19 mouse cellular contexts compared by ENCODE assay signal in genomic region chr10:13685366-13685765, GRCm38 (mm10).
DNase-seq lines count a peak whose midpoint lies in the region; ATAC-seq and TF ChIP-seq lines count a peak whose summit lies in the region.
"Had no signal": no experiment of that assay in that cellular context is flagged by ENCODE, and none has a peak within 500 bp of the region (broad histone marks: within the 10 kb centered on the region; RNA-seq: fewer than 3 reads in every experiment).

No protein-coding gene starts in this region.

- no peak overlapping the region for H3K4me3 ChIP-seq in gastrocnemius, adult 2 months
- H3K4me3 ChIP-seq in heart, embryonic 13.5 days = no peak overlapping the region
- H3K4me3 ChIP-seq in layer of hippocampus, adult 2 months = no peak overlapping the region
- H3K4me3 ChIP-seq in midbrain, embryonic 11.5 days (ENCODE audit: low read depth, low read length) = no peak overlapping the region
- no peak overlapping the region for H3K4me3 ChIP-seq in midbrain, embryonic 10.5 days
- H3K4me3 ChIP-seq: embryonic facial prominence, embryonic 15.5 days; erythroblast, embryonic 14.5 days; forebrain, embryonic 10.5 days; hindbrain, embryonic 10.5 days; intestine, embryonic 15.5 days had no signal

- H3K27ac ChIP-seq in gastrocnemius, adult 2 months = peak overlapping the region; percentile 68
- peak overlapping the region; percentile 43; the same call in 1 of the 2 replicates for H3K27ac ChIP-seq in heart, embryonic 13.5 days (replicated peaks)
- peak overlapping the region; percentile 28; the same call in 1 of the 2 replicates for H3K27ac ChIP-seq in layer of hippocampus, adult 2 months
- no peak overlapping the region for H3K27ac ChIP-seq in midbrain, embryonic 11.5 days (ENCODE audit: low read depth, low read length)
- H3K27ac ChIP-seq in midbrain, embryonic 10.5 days (replicated peaks) = no peak overlapping the region
- H3K27ac ChIP-seq: embryonic facial prominence, embryonic 15.5 days; forebrain, embryonic 10.5 days; hindbrain, embryonic 10.5 days; hindbrain, embryonic 14.5 days; intestine, embryonic 15.5 days had no signal

- H3K9me3 ChIP-seq in heart, embryonic 13.5 days = no peaks in the 10 kb centered on the region
- no peaks in the 10 kb centered on the region for H3K9me3 ChIP-seq in midbrain, embryonic 11.5 days (ENCODE audit: control insufficient read depth, low read length)
- H3K9me3 ChIP-seq in midbrain, embryonic 10.5 days (replicated peaks) = no peaks in the 10 kb centered on the region
- H3K9me3 ChIP-seq: embryonic facial prominence, embryonic 15.5 days; forebrain, embryonic 10.5 days; hindbrain, embryonic 10.5 days; intestine, embryonic 15.5 days had no signal

- no peaks in the 10 kb centered on the region for H3K36me3 ChIP-seq in heart, embryonic 13.5 days
- no peaks in the 10 kb centered on the region for H3K36me3 ChIP-seq in midbrain, embryonic 11.5 days (ENCODE audit: control insufficient read depth, insufficient read depth, low read length)
- H3K36me3 ChIP-seq in midbrain, embryonic 10.5 days = no peaks in the 10 kb centered on the region
- H3K36me3 ChIP-seq: embryonic facial prominence, embryonic 15.5 days; forebrain, embryonic 10.5 days; hindbrain, embryonic 10.5 days; intestine, embryonic 15.5 days had no signal

- no peaks in the 10 kb centered on the region for H3K27me3 ChIP-seq in heart, embryonic 13.5 days (replicated peaks)
- H3K27me3 ChIP-seq in midbrain, embryonic 11.5 days (ENCODE audit: control insufficient read depth, insufficient read depth, low read length) = no peaks in the 10 kb centered on the region
- H3K27me3 ChIP-seq in midbrain, embryonic 10.5 days (ENCODE audit: low read depth, poor library complexity, severe bottlenecking) = no peaks in the 10 kb centered on the region
- H3K27me3 ChIP-seq: embryonic facial prominence, embryonic 15.5 days; intestine, embryonic 15.5 days had no signal

- WGBS in heart, embryonic 13.5 days = 75% methylated on average over 8 of the region's 8 CpGs
- 89% methylated on average over 8 of the region's 8 CpGs for WGBS in midbrain, embryonic 11.5 days
- WGBS in midbrain, embryonic 10.5 days = 93% methylated on average over 8 of the region's 8 CpGs

- no peak for ATAC-seq in heart, embryonic 13.5 days (ENCODE audit: extremely low read depth, insufficient number of reproducible peaks, low FRiP score, low TSS enrichment)
- no peak for ATAC-seq in midbrain, embryonic 11.5 days (ENCODE audit: low FRiP score)
- ATAC-seq: forebrain, embryonic 14.5 days; intestine, embryonic 15.5 days had no signal

- H3K4me1 ChIP-seq in heart, embryonic 13.5 days = peaks cover 20% of the 10 kb centered on the region
- H3K4me1 ChIP-seq in midbrain, embryonic 11.5 days (ENCODE audit: control insufficient read depth, insufficient read depth, low read length) = no peaks in the 10 kb centered on the region
- peaks cover 3% of the 10 kb centered on the region; the same call in 1 of the 2 replicates for H3K4me1 ChIP-seq in midbrain, embryonic 10.5 days
- H3K4me1 ChIP-seq: hindbrain, embryonic 10.5 days; intestine, embryonic 15.5 days had no signal

- TF ChIP-seq CTCF in gastrocnemius, adult 2 months (IDR thresholded peaks at IDR 0.05) = no peak
- TF ChIP-seq CTCF in layer of hippocampus, adult 2 months (conservative IDR thresholded peaks at IDR 0.05) = no peak

- intact Hi-C loops in gastrocnemius, adult 2 months (cut with DNase I) = no loop called here
- intact Hi-C loops in gastrocnemius, postnatal 14 days (cut with DNase I; ENCODE audit: low total_unique reads) = no loop called here
- intact Hi-C loops in heart, postnatal 10 days (cut with DNase I) = loop anchor here (5.0 kb wide), 1 partner anchor 282 kb away; the partner anchor contains the start of gene Hivep2

- DNase-seq in gastrocnemius, adult 2 months = no peak
- no peak for DNase-seq in gastrocnemius, postnatal 14 days
- DNase-seq in heart, postnatal 10 days = no peak
- no peak for DNase-seq in layer of hippocampus, adult 2 months (ENCODE audit: low spot score in 2 of 2)
- DNase-seq in layer of hippocampus, postnatal 36 days = no peak
- DNase-seq in midbrain, embryonic 11.5 days (ENCODE audit: low spot score, missing footprints) = peak; percentile 79
- no peak for DNase-seq in midbrain, embryonic 10.5 days (ENCODE audit: low spot score)
- DNase-seq: adrenal gland, postnatal 10 days; cerebellum, adult 11-12 months; cerebellum, adult 9-11 months; cerebellum, postnatal 36 days had no signal

- H3K9ac ChIP-seq in heart, embryonic 13.5 days = no peak overlapping the region
- H3K9ac ChIP-seq in midbrain, embryonic 11.5 days (ENCODE audit: low read length) = no peak overlapping the region
- H3K9ac ChIP-seq: embryonic facial prominence, embryonic 15.5 days; hindbrain, embryonic 14.5 days; intestine, embryonic 15.5 days had no signal

- H3K4me2 ChIP-seq in heart, embryonic 13.5 days = no peak overlapping the region
- no peak overlapping the region for H3K4me2 ChIP-seq in midbrain, embryonic 11.5 days
- H3K4me2 ChIP-seq: embryonic facial prominence, embryonic 15.5 days; hindbrain, embryonic 14.5 days; intestine, embryonic 15.5 days had no signal

Comparison
In these comparisons a context has a peak if more than half of its experiments do, and no peak if none do; other contexts are left out.
1. H3K27ac ChIP-seq: peak in gastrocnemius, adult 2 months (single experiment), heart, embryonic 13.5 days (single experiment) and layer of hippocampus, adult 2 months (single experiment); none in midbrain, embryonic 11.5 days (single experiment) and midbrain, embryonic 10.5 days (single experiment).